Comparison of ENCODE assay signal across 8 mouse cellular contexts in the genomic region with DNA sequence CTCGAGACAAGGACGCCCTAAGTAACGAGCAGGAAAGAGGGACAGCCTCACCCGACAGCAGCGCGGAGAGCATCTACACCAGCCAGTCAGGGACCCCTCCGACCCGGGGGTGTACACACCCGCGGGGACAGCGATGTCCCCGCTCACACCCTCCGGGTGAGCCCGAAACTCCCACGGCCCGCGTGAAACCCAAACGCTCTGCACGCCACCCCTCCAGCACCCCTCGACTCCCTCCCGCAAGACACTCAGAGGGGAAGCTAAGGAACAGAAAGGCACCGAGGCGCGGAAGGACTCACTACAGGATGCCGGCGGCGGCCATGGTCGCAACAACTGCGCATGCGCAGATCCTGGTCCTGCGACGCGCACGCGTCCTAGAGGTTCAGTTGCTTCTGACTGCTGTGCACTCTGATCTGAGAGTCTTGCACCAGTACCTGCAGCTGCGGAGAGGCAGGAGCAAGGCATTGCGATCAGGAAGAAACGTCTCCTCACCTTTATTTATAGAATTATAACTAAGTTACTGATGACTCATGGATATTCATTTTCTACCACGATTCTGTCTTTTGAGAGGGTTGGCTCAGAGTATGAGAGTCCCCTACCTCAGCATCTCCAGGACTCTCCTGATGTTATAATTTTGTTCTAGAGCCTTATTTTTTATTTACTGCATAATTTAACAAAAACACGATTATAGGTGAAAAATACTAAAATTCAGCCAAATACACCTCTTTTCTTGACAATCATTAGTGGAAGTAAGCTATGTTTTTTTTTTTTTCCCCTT. TPM values are rescaled to one million over a fixed set of nuclear protein-coding genes. Genes with fewer than 3 reads are reported as not detected.
A peak's percentile ranks its signal among the peaks of the same experiment; 100 is the strongest.
DNase-seq lines count a peak whose midpoint lies in the region; ATAC-seq and TF ChIP-seq lines count a peak whose summit lies in the region.

TSS of gene Zfp329 (minus strand) at position 338 of the 775 bp plus-strand sequence.

- intact Hi-C loops in heart, postnatal 36 days (cut with DNase I): loop anchor here (1.0 kb wide), 1 partner anchor 17 kb away; no protein-coding TSS in a partner anchor

- H3K4me2 ChIP-seq in forebrain, embryonic 15.5 days (replicated peaks): peak within 1 kb of the TSS; percentile 58
- peak within 1 kb of the TSS; percentile 61 for H3K4me2 ChIP-seq in lung, embryonic 15.5 days

- no peak within 1 kb of the TSS for H3K27ac ChIP-seq in ES-E14 (ENCODE audit: insufficient read depth, low read depth, low read length, poor library complexity, severe bottlenecking)
- H3K27ac ChIP-seq in forebrain, embryonic 15.5 days (replicated peaks): peak within 1 kb of the TSS; percentile 96
- H3K27ac ChIP-seq in lung, embryonic 15.5 days: peak within 1 kb of the TSS; percentile 77

- ATAC-seq in forebrain, embryonic 15.5 days (replicated peaks): peak; percentile 97
- peak; percentile 96 for ATAC-seq in lung, embryonic 15.5 days (ENCODE audit: borderline replicate concordance, extremely low read depth, low FRiP score, low TSS enrichment)

- H3K36me3 ChIP-seq in ES-E14 (ENCODE audit: control insufficient read depth, insufficient read depth, low read length, poor library complexity, severe bottlenecking): no peaks in the 10 kb centered on the region
- H3K36me3 ChIP-seq in forebrain, embryonic 15.5 days: peaks cover 21% of the 10 kb centered on the region
- H3K36me3 ChIP-seq in lung, embryonic 15.5 days: peaks cover 20% of the 10 kb centered on the region

- WGBS in forebrain, embryonic 15.5 days: under 1% methylated on average over 40 of the region's 40 CpGs
- under 1% methylated on average over 40 of the region's 40 CpGs for WGBS in lung, embryonic 15.5 days

- peak; percentile 85 for DNase-seq in ES-E14 (ENCODE audit: low read depth, low spot score)
- peak; percentile 92 for DNase-seq in cerebellum, adult 11-12 months
- peak; percentile 92 to 93 for DNase-seq in heart, postnatal 36 days
- peak; percentile 85 to 94 for DNase-seq in layer of hippocampus, adult 8-10 months (ENCODE audit: low spot score in 2 of 2)
- peak; percentile 79 for DNase-seq in ovary, adult 18-20 months (ENCODE audit: low spot score)
- peak; percentile 97 for DNase-seq in thymus, postnatal 0 days (ENCODE audit: low spot score)

- no peaks in the 10 kb centered on the region for H3K9me3 ChIP-seq in ES-E14 (ENCODE audit: control insufficient read depth, insufficient read depth, low read depth, low read length)
- H3K9me3 ChIP-seq in forebrain, embryonic 15.5 days: peaks cover 22% of the 10 kb centered on the region
- peaks cover 7% of the 10 kb centered on the region; the same call in 1 of the 2 replicates for H3K9me3 ChIP-seq in lung, embryonic 15.5 days

- H3K27me3 ChIP-seq in forebrain, embryonic 15.5 days: no peaks in the 10 kb centered on the region
- no peaks in the 10 kb centered on the region for H3K27me3 ChIP-seq in lung, embryonic 15.5 days

- peak within 1 kb of the TSS; percentile 97 for H3K9ac ChIP-seq in ES-E14 (ENCODE audit: insufficient read depth, low read depth, low read length, poor library complexity, severe bottlenecking)
- peak within 1 kb of the TSS; percentile 98 for H3K9ac ChIP-seq in forebrain, embryonic 15.5 days (replicated peaks)
- peak within 1 kb of the TSS; percentile 86 for H3K9ac ChIP-seq in lung, embryonic 15.5 days

- no peaks in the 10 kb centered on the region; a peak in 1 of 4 replicates for H3K4me1 ChIP-seq in ES-E14 (ENCODE audit: control insufficient read depth in 2 of 2, insufficient read depth in 2 of 2, low read length in 2 of 2, poor library complexity in 1 of 2)
- H3K4me1 ChIP-seq in forebrain, embryonic 15.5 days: peaks cover 10% of the 10 kb centered on the region
- H3K4me1 ChIP-seq in lung, embryonic 15.5 days: peaks cover 8% of the 10 kb centered on the region; the same call in 1 of the 2 replicates

- peak within 1 kb of the TSS; percentile 90 to 98 for H3K4me3 ChIP-seq in ES-E14 (ENCODE audit: insufficient read depth in 1 of 2, low read depth in 1 of 2, low read length in 2 of 2, poor library complexity in 1 of 2, severe bottlenecking in 1 of 2)
- H3K4me3 ChIP-seq in forebrain, embryonic 15.5 days: peak within 1 kb of the TSS; percentile 99
- H3K4me3 ChIP-seq in lung, embryonic 15.5 days: peak within 1 kb of the TSS; percentile 82

- in situ Hi-C loops in ES-E14 (cut with MboI; ENCODE audit: low sequenced_read_pairs in 2 of 2, unreplicated experiment in 2 of 2): no loop called here

TF ChIP-seq in ES-E14, 5 proteins besides CTCF, POLR2A, EP300 and RAD21:
- TF ChIP-seq MAFK (IDR thresholded peaks at IDR 0.05; ENCODE audit: insufficient read depth, low read depth, low read length) (no peak), HCFC1 (IDR thresholded peaks at IDR 0.05; ENCODE audit: borderline replicate concordance, insufficient read depth, low read length) (peak; percentile 41; the same call in 1 of the 2 replicates)
TF ChIP-seq in ES-E14: peak in this region for 1.

RNA-seq across cellular contexts. Expression of gene Zfp329, which starts in this region (rescaled TPM):
- total RNA-seq in ES-E14 (2012; rRNA removed): 10.3 and 13.6 TPM in 2 replicates
- 28.9 and 30.2 TPM in 2 replicates for polyA plus RNA-seq in forebrain, embryonic 15.5 days (2015; fragmentation: Nextera tagmentation; extraction: Ambion mirVana)
- 1 to 10 TPM; 4.6 to 5.1 TPM for total RNA-seq in heart, postnatal 36 days (2021)
- 10 to 100 TPM; 22.6 to 31.3 (median 25.8) TPM for total RNA-seq in layer of hippocampus, adult 8-10 months (2022)
- polyA plus RNA-seq in lung, embryonic 15.5 days (2015; fragmentation: Nextera tagmentation; extraction: Ambion mirVana): 12.5 and 14.2 TPM in 2 replicates
- polyA plus RNA-seq in thymus, postnatal 0 days (2015; fragmentation: Nextera tagmentation; extraction: Ambion mirVana): 11.0 and 17.6 TPM in 2 replicates
